Mouse (Mus musculus) urinary bladder, postnatal 14 days (tissue): ENCODE measurements around the gene Pstpip1.

Experiments
- DNase-seq: peaks from one replicate; pipeline ENCODE4 v3.0.0; 2021; ENCODE audit warnings: low spot score

The Pstpip1 gene

GRCm38 (mm10) chr9:56106274-56107072 lies 16.7 kb downstream of the Pstpip1 start:
- DNase-seq = no peak

- no peak for DNase-seq
Observed at GRCm38 (mm10) chr9:56107527-56107926, 17.8 kb downstream of the Pstpip1 start.

GRCm38 (mm10) chr9:56108174-56108573 lies 18.4 kb downstream of the Pstpip1 start:
- no peak for DNase-seq

GRCm38 (mm10) chr9:56118091-56118490 lies 28.3 kb downstream of the Pstpip1 start:
- DNase-seq = no peak

GRCm38 (mm10) chr9:56118582-56118981 lies 28.8 kb downstream of the Pstpip1 start:
- DNase-seq = peak; percentile 68

- DNase-seq = no peak
Observed at GRCm38 (mm10) chr9:56119651-56120050, 29.9 kb downstream of the Pstpip1 start.

GRCm38 (mm10) chr9:56121097-56121496 lies 31.3 kb downstream of the Pstpip1 start:
- peak; percentile 49 for DNase-seq

- DNase-seq = no peak
Observed at GRCm38 (mm10) chr9:56122973-56123372, 33.2 kb downstream of the Pstpip1 start.

GRCm38 (mm10) chr9:56123613-56124012 lies 33.9 kb downstream of the Pstpip1 start:
- no peak for DNase-seq

- DNase-seq = no peak
Observed at GRCm38 (mm10) chr9:56124561-56124960, 34.8 kb downstream of the Pstpip1 start.

GRCm38 (mm10) chr9:56126453-56127173 lies 36.9 kb downstream of the Pstpip1 start:
- DNase-seq = no peak

- DNase-seq = no peak
Observed at GRCm38 (mm10) chr9:56128331-56128730, 38.6 kb downstream of the Pstpip1 start.

- DNase-seq = no peak
Observed at GRCm38 (mm10) chr9:56129951-56130350, 40.2 kb downstream of the Pstpip1 start.

- DNase-seq = no peak
Observed at GRCm38 (mm10) chr9:56130536-56130935, 40.8 kb downstream of the Pstpip1 start.

- DNase-seq = no peak
Observed at GRCm38 (mm10) chr9:56131813-56132525, 42.2 kb downstream of the Pstpip1 start.

GRCm38 (mm10) chr9:56133970-56134369 lies 44.2 kb downstream of the Pstpip1 start:
- DNase-seq = no peak

- DNase-seq = no peak
Observed at GRCm38 (mm10) chr9:56134614-56135013, 44.9 kb downstream of the Pstpip1 start.

GRCm38 (mm10) chr9:56135590-56136197 lies 45.9 kb downstream of the Pstpip1 start:
- DNase-seq = no peak

- DNase-seq = no peak
Observed at GRCm38 (mm10) chr9:56141776-56142175, 52.0 kb downstream of the Pstpip1 start.

GRCm38 (mm10) chr9:56144366-56145003 lies 54.7 kb downstream of the Pstpip1 start:
- no peak for DNase-seq

- DNase-seq = no peak
Observed at GRCm38 (mm10) chr9:56146326-56146923, 56.7 kb downstream of the Pstpip1 start.
